Mouse (Mus musculus): ENCODE data around the gene Galnt16. TPM values are rescaled to one million over a fixed set of nuclear protein-coding genes. Genes with fewer than 3 reads are reported as not detected.
A peak's percentile ranks its signal among the peaks of the same experiment; 100 is the strongest.

Galnt16 gene
- polyA plus RNA-seq, 1 experiment from 2014 or later = 24.7 TPM

GRCm38 (mm10) chr12:80643693-80644505, 125.8 kb downstream of the Galnt16 start, which contains the start of the genes Slc39a9 and Erh:
Gene Slc39a9, plus strand, starts transcription at chr12:80643883.
Gene Erh, minus strand, starts transcription at chr12:80644341.
- Histone ChIP-seq H3K27ac (replicated peaks) (peak within 1 kb of the TSS; percentile 91), H3K4me3 (peak within 1 kb of the TSS; percentile 97), H3K27me3 (no peaks in the 10 kb centered on the region), H3K9me3 (no peaks in the 10 kb centered on the region), H3K4me1 (peaks cover 35% of the 10 kb centered on the region), H3K4me2 (replicated peaks) (peak within 1 kb of the TSS; percentile 96), H3K36me3 (peaks cover 30% of the 10 kb centered on the region), H3K9ac (replicated peaks) (peak within 1 kb of the TSS; percentile 97)
- peak; percentile 97 for ATAC-seq (ENCODE audit: low FRiP score, low read depth)
- WGBS = under 1% methylated on average over 50 of the region's 50 CpGs

DNA sequence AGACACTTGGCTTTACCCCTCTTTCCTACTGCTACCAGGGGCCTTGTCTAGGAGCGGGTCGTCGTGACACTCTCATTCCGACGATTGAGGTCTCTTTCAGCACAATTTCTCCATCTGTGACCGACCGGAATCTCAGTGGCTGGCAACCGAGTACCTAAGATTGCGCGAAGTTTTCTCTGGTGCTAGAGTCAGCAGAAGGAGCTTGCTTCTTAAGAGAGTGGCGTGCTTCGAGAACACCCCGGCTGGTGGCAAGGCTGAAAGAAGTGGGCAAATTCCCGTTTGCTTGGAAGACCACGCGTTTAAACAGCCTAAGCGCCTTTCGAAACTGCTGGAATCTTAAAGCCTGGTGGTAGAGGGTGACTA, 126.4 kb downstream of the Galnt16 start:
- Histone ChIP-seq H3K27ac (replicated peaks) (no peak overlapping the region), H3K4me3 (peak overlapping the region; percentile 97), H3K4me2 (replicated peaks) (peak overlapping the region; percentile 96), H3K9me3 (no peaks in the 10 kb centered on the region), H3K27me3 (no peaks in the 10 kb centered on the region), H3K36me3 (peaks cover 24% of the 10 kb centered on the region), H3K9ac (replicated peaks) (peak overlapping the region; percentile 72), H3K4me1 (peaks cover 35% of the 10 kb centered on the region)
- 12% methylated on average over 18 of the region's 18 CpGs for WGBS
- no peak for ATAC-seq (ENCODE audit: low FRiP score, low read depth)

GRCm38 (mm10) chr12:80646377-80646776, 128.3 kb downstream of the Galnt16 start:
- no peak for ATAC-seq (ENCODE audit: low FRiP score, low read depth)
- Histone ChIP-seq H3K27me3 (no peaks in the 10 kb centered on the region), H3K4me3 (0 out of 2 replicates have a peak overlapping the region, but pooled peaks have one; percentile 97), H3K4me2 (replicated peaks) (peak overlapping the region; percentile 96; the same call in 1 of the 2 replicates), H3K9me3 (no peaks in the 10 kb centered on the region), H3K9ac (replicated peaks) (no peak overlapping the region), H3K27ac (replicated peaks) (no peak overlapping the region), H3K4me1 (peaks cover 35% of the 10 kb centered on the region), H3K36me3 (peaks cover 7% of the 10 kb centered on the region; the same call in 1 of the 2 replicates)
- 92% methylated on average over 3 of the region's 3 CpGs for WGBS

GRCm38 (mm10) chr12:80653951-80654658, 136.0 kb downstream of the Galnt16 start:
- no peaks in the 10 kb centered on the region for H3K36me3 ChIP-seq
- no peak for ATAC-seq (ENCODE audit: low FRiP score, low read depth)
- 95% methylated on average over 7 of the region's 7 CpGs for WGBS

DNA sequence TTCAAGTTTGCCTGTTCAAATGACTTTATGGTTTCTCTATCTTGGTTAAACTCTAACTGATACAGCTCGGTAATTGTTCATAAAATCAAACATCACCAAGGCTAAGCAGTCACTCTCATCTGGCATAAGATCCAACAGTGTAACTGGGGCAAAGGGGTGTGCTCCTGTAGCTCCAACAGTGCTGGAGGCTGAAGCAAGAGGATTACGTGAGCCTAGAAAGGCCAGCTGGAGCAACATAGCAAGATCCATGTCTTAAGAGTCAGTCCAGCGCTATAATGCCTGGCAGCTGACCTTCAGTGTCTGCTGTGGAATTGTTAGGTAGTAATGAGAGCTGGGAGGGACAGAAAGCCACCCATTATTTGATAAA, 136.6 kb downstream of the Galnt16 start:
- Histone ChIP-seq H3K9ac (replicated peaks) (no peak overlapping the region), H3K36me3 (no peaks in the 10 kb centered on the region), H3K27ac (replicated peaks) (no peak overlapping the region), H3K9me3 (no peaks in the 10 kb centered on the region), H3K4me3 (no peak overlapping the region), H3K4me2 (replicated peaks) (no peak overlapping the region), H3K27me3 (no peaks in the 10 kb centered on the region), H3K4me1 (no peaks in the 10 kb centered on the region)
- WGBS = 91% methylated on average over 3 of the region's 3 CpGs
- ATAC-seq (ENCODE audit: low FRiP score, low read depth) = no peak

More at GRCm38 (mm10) chr12:80653951-80654658, 136.0 kb downstream of the Galnt16 start:
- Histone ChIP-seq H3K27ac (replicated peaks) (no peak overlapping the region), H3K9me3 (no peaks in the 10 kb centered on the region), H3K9ac (replicated peaks) (no peak overlapping the region), H3K4me3 (no peak overlapping the region), H3K27me3 (no peaks in the 10 kb centered on the region), H3K4me2 (replicated peaks) (no peak overlapping the region), H3K4me1 (no peaks in the 10 kb centered on the region)

DNA sequence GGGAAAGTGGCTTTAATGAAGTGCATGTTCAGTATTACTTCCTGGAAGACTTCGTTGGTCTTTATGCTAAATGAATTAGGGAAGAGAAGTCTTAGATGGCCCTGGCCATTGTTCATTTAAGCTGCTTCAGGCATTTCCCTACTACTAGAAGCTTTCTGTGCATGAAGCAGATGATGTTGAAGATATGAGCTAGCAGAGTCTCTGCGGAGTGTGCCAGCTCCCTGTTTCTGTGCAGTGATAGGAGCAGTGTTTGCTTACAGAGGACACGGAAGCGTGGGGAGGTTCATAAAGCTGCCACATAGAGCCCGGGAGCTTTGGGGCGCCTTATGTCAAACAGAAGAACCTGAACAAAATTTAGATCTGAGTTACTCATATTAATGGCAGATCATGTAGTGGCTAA, 140.6 kb downstream of the Galnt16 start:
- no peak for ATAC-seq (ENCODE audit: low FRiP score, low read depth)
- no peaks in the 10 kb centered on the region for H3K4me1 ChIP-seq
- H3K27me3 ChIP-seq = no peaks in the 10 kb centered on the region
- H3K27ac ChIP-seq (replicated peaks) = no peak overlapping the region
- peaks cover 10% of the 10 kb centered on the region; the same call in 1 of the 2 replicates for H3K36me3 ChIP-seq
- H3K4me3 ChIP-seq = no peak overlapping the region
- H3K9ac ChIP-seq (replicated peaks) = no peak overlapping the region
- no peak overlapping the region for H3K4me2 ChIP-seq (replicated peaks)
- 88% methylated on average over 6 of the region's 6 CpGs for whole genome bisulfite sequencing
- H3K9me3 ChIP-seq = no peaks in the 10 kb centered on the region

GRCm38 (mm10) chr12:80662322-80662721, 144.2 kb downstream of the Galnt16 start:
- Histone ChIP-seq H3K9ac (replicated peaks) (no peak overlapping the region), H3K27ac (replicated peaks) (no peak overlapping the region), H3K9me3 (no peaks in the 10 kb centered on the region), H3K4me1 (no peaks in the 10 kb centered on the region), H3K4me3 (no peak overlapping the region), H3K36me3 (peaks cover 17% of the 10 kb centered on the region), H3K27me3 (no peaks in the 10 kb centered on the region), H3K4me2 (replicated peaks) (no peak overlapping the region)
- no peak for ATAC-seq (ENCODE audit: low FRiP score, low read depth)
- 95% methylated on average over 10 of the region's 10 CpGs for WGBS

GRCm38 (mm10) chr12:80663935-80664334, 145.9 kb downstream of the Galnt16 start:
- 92% methylated on average over 2 of the region's 2 CpGs for WGBS
- H3K36me3 ChIP-seq = peaks cover 24% of the 10 kb centered on the region
- no peak for ATAC-seq (ENCODE audit: low FRiP score, low read depth)

GRCm38 (mm10) chr12:80668391-80668790, 150.3 kb downstream of the Galnt16 start:
- Histone ChIP-seq H3K36me3 (peaks cover 20% of the 10 kb centered on the region), H3K4me3 (no peak overlapping the region), H3K27me3 (no peaks in the 10 kb centered on the region), H3K9ac (replicated peaks) (no peak overlapping the region), H3K9me3 (no peaks in the 10 kb centered on the region), H3K4me2 (replicated peaks) (no peak overlapping the region), H3K4me1 (no peaks in the 10 kb centered on the region), H3K27ac (replicated peaks) (no peak overlapping the region)
- no peak for ATAC-seq (ENCODE audit: low FRiP score, low read depth)
- 89% methylated on average over 2 of the region's 2 CpGs for WGBS

More at GRCm38 (mm10) chr12:80663935-80664334, 145.9 kb downstream of the Galnt16 start:
- no peak overlapping the region for H3K4me3 ChIP-seq
- no peaks in the 10 kb centered on the region for H3K4me1 ChIP-seq
- H3K27me3 ChIP-seq = no peaks in the 10 kb centered on the region
- no peak overlapping the region for H3K9ac ChIP-seq (replicated peaks)
- no peak overlapping the region for H3K27ac ChIP-seq (replicated peaks)
- no peaks in the 10 kb centered on the region for H3K9me3 ChIP-seq
- no peak overlapping the region for H3K4me2 ChIP-seq (replicated peaks)

GRCm38 (mm10) chr12:80673170-80673569, 155.1 kb downstream of the Galnt16 start:
- 19% methylated on average over 3 of the region's 3 CpGs for WGBS
- ATAC-seq (ENCODE audit: low FRiP score, low read depth) = no peak
- H3K4me1 ChIP-seq = no peaks in the 10 kb centered on the region
- no peak overlapping the region for H3K4me3 ChIP-seq
- H3K4me2 ChIP-seq (replicated peaks) = no peak overlapping the region
- H3K27me3 ChIP-seq = no peaks in the 10 kb centered on the region
- peaks cover 42% of the 10 kb centered on the region for H3K36me3 ChIP-seq
- H3K27ac ChIP-seq (replicated peaks) = no peak overlapping the region
- H3K9ac ChIP-seq (replicated peaks) = no peak overlapping the region
- H3K9me3 ChIP-seq = no peaks in the 10 kb centered on the region

Data from midbrain, embryonic 12.5 days (tissue).